Mouse (Mus musculus) MN1 (cell line): ENCODE results near the gene Dnm2.
A peak's percentile ranks its signal among the peaks of the same experiment; 100 is the strongest.
"Not testable (repeated sequence)": the region's sequence is repeated elsewhere in the genome, so short reads cannot be mapped to it uniquely, and the experiment has no call there.

Experiments
- DNase-seq: peaks from one replicate; pipeline ENCODE4 v3.0.0-alpha.2; 2016; ENCODE audit warnings: low spot score

The Dnm2 gene

GRCm38 (mm10) chr9:21456246-21456929 is 31.7 kb downstream of the Dnm2 start:
- DNase-seq, result no peak

GRCm38 (mm10) chr9:21456930-21457634 is 32.4 kb downstream of the Dnm2 start:
- DNase-seq, result no peak

GRCm38 (mm10) chr9:21458821-21459220 is 34.1 kb downstream of the Dnm2 start:
- no peak for DNase-seq

GRCm38 (mm10) chr9:21460400-21460940 is 35.8 kb downstream of the Dnm2 start:
- no peak for DNase-seq

GRCm38 (mm10) chr9:21463138-21463590 is 38.5 kb downstream of the Dnm2 start:
- DNase-seq, result peak; percentile 28

- DNase-seq, result no peak
Measured at GRCm38 (mm10) chr9:21463766-21464564, 39.3 kb downstream of the Dnm2 start.

- not testable (repeated sequence) for DNase-seq
Measured at GRCm38 (mm10) chr9:21464565-21464928, 39.8 kb downstream of the Dnm2 start.

GRCm38 (mm10) chr9:21469032-21470024 is 44.6 kb downstream of the Dnm2 start:
- DNase-seq, result no peak

- DNase-seq, result no peak
Measured at GRCm38 (mm10) chr9:21472913-21473312, 48.2 kb downstream of the Dnm2 start.

- no peak for DNase-seq
Measured at GRCm38 (mm10) chr9:21477707-21478106, 53.0 kb downstream of the Dnm2 start.

GRCm38 (mm10) chr9:21484065-21484464 is 59.4 kb downstream of the Dnm2 start:
- peak; percentile 78 for DNase-seq

GRCm38 (mm10) chr9:21488246-21488645 is 63.5 kb downstream of the Dnm2 start:
- not testable (repeated sequence) for DNase-seq

GRCm38 (mm10) chr9:21490696-21491095 is 66.0 kb downstream of the Dnm2 start:
- no peak for DNase-seq

GRCm38 (mm10) chr9:21493907-21494306 is 69.2 kb downstream of the Dnm2 start:
- no peak for DNase-seq

GRCm38 (mm10) chr9:21494726-21495125 is 70.0 kb downstream of the Dnm2 start:
- peak; percentile 81 for DNase-seq

GRCm38 (mm10) chr9:21496308-21497049 is 71.8 kb downstream of the Dnm2 start:
- DNase-seq, result no peak

GRCm38 (mm10) chr9:21497050-21497542 is 72.4 kb downstream of the Dnm2 start:
- no peak for DNase-seq

- DNase-seq, result no peak
Measured at GRCm38 (mm10) chr9:21497664-21498063, 73.0 kb downstream of the Dnm2 start.

- no peak for DNase-seq
Measured at GRCm38 (mm10) chr9:21498284-21498902, 73.7 kb downstream of the Dnm2 start.

GRCm38 (mm10) chr9:21503352-21503751 is 78.6 kb downstream of the Dnm2 start:
- no peak for DNase-seq
